8 mouse cellular contexts compared by ENCODE assay signal in the genomic region with DNA sequence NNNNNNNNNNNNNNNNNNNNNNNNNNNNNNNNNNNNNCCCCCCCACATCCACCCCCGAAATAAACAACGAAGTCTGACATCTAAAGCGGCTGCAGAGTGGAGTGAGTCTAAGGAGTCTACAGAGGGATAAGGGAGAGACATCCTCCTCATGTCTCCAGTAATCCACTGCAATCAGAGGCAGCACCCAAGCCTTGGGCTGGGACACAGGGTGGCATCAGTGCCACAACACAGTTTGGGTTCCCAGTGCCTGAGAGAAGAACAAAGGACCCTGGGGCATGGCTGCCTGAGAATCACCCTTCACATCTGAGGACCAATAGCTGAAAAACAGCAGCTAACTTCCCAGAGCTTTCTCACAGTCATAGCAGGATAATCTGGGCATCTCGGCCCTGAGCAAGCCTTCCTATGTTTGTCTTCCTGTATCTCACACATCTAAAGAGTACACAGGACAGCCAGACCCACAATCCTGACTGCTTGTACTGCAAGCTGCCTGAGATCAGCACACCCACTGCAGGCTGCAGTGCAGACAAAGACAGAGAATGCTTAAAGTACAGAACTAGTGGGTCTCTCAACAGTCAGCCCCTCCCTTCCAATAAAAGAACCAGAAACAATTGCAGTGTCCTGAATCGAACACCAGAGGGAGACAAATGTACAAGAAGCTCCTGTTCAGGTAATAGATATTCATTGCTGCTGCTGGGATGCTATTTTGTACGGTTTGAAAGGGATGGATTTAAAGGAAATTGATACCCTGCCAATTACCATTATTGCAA. TPM values are rescaled to one million over a fixed set of nuclear protein-coding genes. Genes with fewer than 3 reads are reported as not detected.
DNase-seq lines count a peak whose midpoint lies in the region; ATAC-seq and TF ChIP-seq lines count a peak whose summit lies in the region.

No protein-coding gene starts in this region.

- no peaks in the 10 kb centered on the region for H3K9me3 ChIP-seq in forebrain, embryonic 14.5 days (replicated peaks; ENCODE audit: control insufficient read depth, low read length)
- no peaks in the 10 kb centered on the region for H3K9me3 ChIP-seq in neural tube, embryonic 11.5 days (ENCODE audit: control insufficient read depth, low read length)

- no peak for DNase-seq in cerebellum, adult 9-11 months
- DNase-seq in 416B (ENCODE audit: low read depth): peak; percentile 57
- DNase-seq in brain, embryonic 14.5 days (ENCODE audit: low read depth): peak; percentile 85
- peak; percentile 87 for DNase-seq in forebrain, embryonic 14.5 days (ENCODE audit: low spot score)
- peak; percentile 8 for DNase-seq in layer of hippocampus, adult 9-11 months
- peak; percentile 45 for DNase-seq in neural tube, embryonic 11.5 days (ENCODE audit: low spot score)
- no peak for DNase-seq in gastrocnemius, adult 8-10 months (ENCODE audit: low spot score in 2 of 2)

- H3K4me1 ChIP-seq in forebrain, embryonic 14.5 days (ENCODE audit: control insufficient read depth, insufficient read depth, low read length): no peaks in the 10 kb centered on the region
- no peaks in the 10 kb centered on the region for H3K4me1 ChIP-seq in neural tube, embryonic 11.5 days (ENCODE audit: control insufficient read depth, insufficient read depth, low read length)

- WGBS in forebrain, embryonic 14.5 days: 59% methylated on average over 5 of the region's 6 CpGs
- WGBS in neural tube, embryonic 11.5 days: 55% methylated on average over 4 of the region's 6 CpGs

- no peak overlapping the region for H3K27ac ChIP-seq in forebrain, embryonic 14.5 days (ENCODE audit: low read depth, low read length)
- H3K27ac ChIP-seq in neural tube, embryonic 11.5 days (ENCODE audit: low read depth, low read length): no peak overlapping the region

- H3K9ac ChIP-seq in forebrain, embryonic 14.5 days (ENCODE audit: low read length): no peak overlapping the region
- H3K9ac ChIP-seq in neural tube, embryonic 11.5 days (ENCODE audit: low read length): no peak overlapping the region

- peak; percentile 67; the same call in 1 of the 2 replicates for TF ChIP-seq CTCF in brain, embryonic 14.5 days (IDR thresholded peaks at IDR 0.05; ENCODE audit: borderline replicate concordance, extremely low read depth, insufficient read depth, insufficient read length)

- H3K27me3 ChIP-seq in forebrain, embryonic 14.5 days (replicated peaks; ENCODE audit: control insufficient read depth, insufficient read depth, low read length): no peaks in the 10 kb centered on the region
- H3K27me3 ChIP-seq in neural tube, embryonic 11.5 days (ENCODE audit: control insufficient read depth, insufficient read depth, low read length): no peaks in the 10 kb centered on the region

- no peak overlapping the region for H3K4me3 ChIP-seq in forebrain, embryonic 14.5 days (ENCODE audit: low read depth, low read length)
- no peak overlapping the region for H3K4me3 ChIP-seq in neural tube, embryonic 11.5 days (ENCODE audit: low read depth, low read length)

- no peak overlapping the region for H3K4me2 ChIP-seq in forebrain, embryonic 14.5 days (ENCODE audit: low read length)
- no peak overlapping the region for H3K4me2 ChIP-seq in neural tube, embryonic 11.5 days (ENCODE audit: low read depth)

- ATAC-seq in cerebellum, adult (ENCODE audit: insufficient number of reproducible peaks, low FRiP score, low TSS enrichment): peak; percentile 58; the same call in 1 of the 2 replicates
- peak; percentile 85 for ATAC-seq in forebrain, embryonic 14.5 days
- ATAC-seq in neural tube, embryonic 11.5 days (ENCODE audit: insufficient read depth, low FRiP score, low TSS enrichment): peak; percentile 68; the same call in 1 of the 2 replicates

- TF ChIP-seq POLR2A in brain, embryonic 14.5 days (IDR thresholded peaks at IDR 0.05; ENCODE audit: borderline replicate concordance, extremely low read depth, insufficient read depth, insufficient read length, poor library complexity, severe bottlenecking): no peak

- H3K36me3 ChIP-seq in forebrain, embryonic 14.5 days (ENCODE audit: control insufficient read depth, insufficient read depth, low read length): no peaks in the 10 kb centered on the region
- H3K36me3 ChIP-seq in neural tube, embryonic 11.5 days (ENCODE audit: control insufficient read depth, insufficient read depth, low read length): no peaks in the 10 kb centered on the region

RNA-seq across cellular contexts. Expression of gene Smpdl3a, which starts 54.0 kb away (rescaled TPM):
- 15.9 and 18.3 TPM in 2 replicates for polyA plus RNA-seq in brain, embryonic 14.5 days (2012; rRNA removed)
- polyA plus RNA-seq in forebrain, embryonic 14.5 days (2014; fragmentation: Nextera tagmentation; extraction: Ambion mirVana): 17.5 and 19.9 TPM in 2 replicates
- 14.0 and 14.3 TPM in 2 replicates for polyA plus RNA-seq in neural tube, embryonic 11.5 days (2014; fragmentation: Nextera tagmentation; extraction: Ambion mirVana)
- 10 to 100 TPM; 82.1 to 88.0 (median 82.5) TPM for total RNA-seq in gastrocnemius, adult 8-10 months (2022)

Comparison
In these comparisons a context has a peak if more than half of its experiments do, and no peak if none do; other contexts are left out.
1. DNase-seq: peak in 416B (single experiment), brain, embryonic 14.5 days (single experiment), forebrain, embryonic 14.5 days (single experiment), layer of hippocampus, adult 9-11 months (single experiment) and neural tube, embryonic 11.5 days (single experiment); none in cerebellum, adult 9-11 months (single experiment) and gastrocnemius, adult 8-10 months (0 of 2).
2. Peak in every context shown above with its lines, with median percentiles within 50 percentile points of each other: ATAC-seq.